Mouse (Mus musculus) embryonic facial prominence, embryonic 11.5 days (tissue): ENCODE data around the gene 4930539E08Rik. TPM values are rescaled to one million over a fixed set of nuclear protein-coding genes. Genes with fewer than 3 reads are reported as not detected.

Experiments used
- ATAC-seq: fragments of 200-750 bp; cut with Nextera tagmentation; replicated peaks from 2 replicates; pipeline ENCODE4 v1.8.0; 2017; ENCODE audit warnings: low read depth; ENCODE audit not compliant: insufficient number of reproducible peaks, low FRiP score, low TSS enrichment
- DNase-seq: peaks from one replicate; pipeline ENCODE4 v3.0.0-alpha.2; 2015; ENCODE audit warnings: low spot score
- H3K27ac ChIP-seq: fragments of 300-500 bp; sonication (generic); replicated peaks from 2 replicates; pipeline ENCODE4 v1.5.1; 2014; ENCODE audit warnings: mild to moderate bottlenecking, low read depth, low read length, control low read depth
- H3K27me3 ChIP-seq: fragments of 300-500 bp; sonication (generic); 2 replicates; pipeline ENCODE4 v1.6.1; 2014; ENCODE audit warnings: mild to moderate bottlenecking, low read length, moderate library complexity, mixed read lengths; ENCODE audit not compliant: control insufficient read depth, insufficient read depth
- H3K36me3 ChIP-seq: fragments of 300-500 bp; sonication (generic); replicated peaks from 2 replicates; pipeline ENCODE4 v1.6.1; 2014; ENCODE audit warnings: low read depth, mild to moderate bottlenecking, low read length, moderate library complexity, mixed read lengths; ENCODE audit not compliant: control insufficient read depth, insufficient read depth
- H3K4me1 ChIP-seq: fragments of 300-500 bp; sonication (generic); 2 replicates; pipeline ENCODE4 v1.6.1; 2014; ENCODE audit warnings: low read length, mixed read lengths; ENCODE audit not compliant: control insufficient read depth, insufficient read depth
- H3K4me2 ChIP-seq: fragments of 300-500 bp; sonication (generic); 2 replicates; pipeline ENCODE4 v1.6.1; 2014; ENCODE audit warnings: low read depth, mild to moderate bottlenecking, control low read depth, low read length, moderate library complexity
- H3K4me3 ChIP-seq: fragments of 300-500 bp; sonication (generic); 2 replicates; pipeline ENCODE4 v1.5.1; 2014; ENCODE audit warnings: low read depth, low read length, control low read depth
- H3K9ac ChIP-seq: fragments of 300-500 bp; sonication (generic); replicated peaks from 2 replicates; pipeline ENCODE4 v1.6.1; 2014; ENCODE audit warnings: mild to moderate bottlenecking, control low read depth, low read length
- H3K9me3 ChIP-seq: fragments of 300-500 bp; sonication (generic); replicated peaks from 2 replicates; pipeline ENCODE4 v1.6.1; 2016; ENCODE audit warnings: mild to moderate bottlenecking, low read length, inconsistent platforms, mixed read lengths; ENCODE audit not compliant: control insufficient read depth
- WGBS: fragments of 180-500 bp; shearing (Covaris S2); extraction: QIAGEN DNeasy Blood & Tissue Kit; methylation state at CpG from one replicate; pipeline ENCODE4 v1.1.7; 2014; 5-methylcytosine and 5-hydroxymethylcytosine counted together
- polyA plus RNA-seq: library from polyadenylated mRNA; unstranded; fragments of >200 nt; fragmentation: Nextera tagmentation; extraction: Ambion mirVana; gene quantifications from 2 replicates; pipeline ENCODE4 v1.2.1, GENCODE M21; 2014

Gene 4930539E08Rik
- polyA plus RNA-seq, 1 experiment from 2014 or later = 0.13 TPM

DNA sequence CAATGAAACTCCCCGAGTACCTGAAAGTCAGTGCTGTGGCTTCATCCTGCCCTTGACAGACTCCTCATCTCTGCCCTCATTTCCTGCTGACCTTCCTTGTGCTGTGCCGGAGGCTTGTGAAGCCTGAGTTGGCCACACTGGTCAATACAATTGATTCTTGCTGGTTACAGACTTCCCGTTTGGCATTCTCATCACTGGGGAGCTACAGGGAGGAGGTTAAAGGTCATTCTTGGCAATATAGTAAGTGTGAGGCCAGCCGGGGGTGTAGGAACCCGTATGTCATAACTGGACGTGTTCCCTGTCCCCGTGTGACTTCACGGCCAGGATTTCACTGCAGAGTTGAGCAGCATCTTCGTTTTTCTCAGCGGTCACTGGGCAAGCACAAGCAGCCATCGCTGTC is 43.3 kb downstream of the 4930539E08Rik start:
- no peak overlapping the region for H3K4me3 ChIP-seq
- no peaks in the 10 kb centered on the region for H3K27me3 ChIP-seq
- H3K36me3 ChIP-seq = no peaks in the 10 kb centered on the region
- no peak overlapping the region for H3K9ac ChIP-seq
- WGBS = 78% methylated on average over 11 of the region's 11 CpGs
- no peaks in the 10 kb centered on the region for H3K4me1 ChIP-seq
- no peak overlapping the region for H3K4me2 ChIP-seq
- H3K27ac ChIP-seq = no peak overlapping the region
- H3K9me3 ChIP-seq = no peaks in the 10 kb centered on the region
- DNase-seq = no peak
- no peak for ATAC-seq

- Histone ChIP-seq H3K9me3 (no peaks in the 10 kb centered on the region), H3K36me3 (no peaks in the 10 kb centered on the region), H3K4me1 (no peaks in the 10 kb centered on the region), H3K4me3 (no peak overlapping the region), H3K4me2 (no peak overlapping the region), H3K27ac (no peak overlapping the region), H3K9ac (no peak overlapping the region), H3K27me3 (no peaks in the 10 kb centered on the region)
- WGBS = 74% methylated on average over 5 of the region's 5 CpGs
- no peak for DNase-seq
- ATAC-seq = no peak
Observed at GRCm38 (mm10) chr17:28870435-28870834, 44.7 kb downstream of the 4930539E08Rik start.

DNA sequence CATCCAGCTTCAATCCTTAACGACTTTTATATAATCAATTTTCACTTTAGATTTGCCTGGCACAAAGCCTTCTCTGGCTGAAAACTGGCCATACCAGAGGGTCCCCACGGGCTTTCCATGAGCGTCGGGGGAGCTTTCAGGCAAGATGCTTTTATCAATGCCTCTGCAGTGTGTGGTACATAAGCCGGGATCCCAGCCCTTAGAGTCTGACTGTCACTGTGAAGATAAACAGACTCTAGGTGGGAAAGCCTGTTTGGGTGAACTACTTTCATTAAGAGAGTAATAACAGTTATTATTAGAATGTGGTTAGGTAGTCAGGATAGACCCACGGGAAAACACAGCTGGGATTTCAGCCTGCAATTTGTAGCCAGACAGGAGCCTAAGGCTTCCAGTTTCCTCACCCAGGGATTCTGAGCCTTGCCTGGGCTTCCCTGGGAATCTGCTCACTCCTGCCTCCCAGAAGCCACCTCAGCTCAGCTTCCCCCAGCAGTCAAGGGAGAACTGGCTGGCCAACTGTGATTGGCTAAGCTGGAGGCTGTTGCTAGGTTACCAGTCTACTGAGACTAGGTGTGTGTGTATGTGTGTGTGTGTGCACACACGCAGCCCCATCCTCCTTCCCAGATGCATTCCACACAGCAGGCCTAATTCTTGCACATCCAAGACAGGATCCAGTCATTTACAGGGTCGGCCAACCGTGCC is 45.6 kb downstream of the 4930539E08Rik start:
- 0 out of 2 replicates have a peak, but pooled peaks have one; percentile 23 for ATAC-seq

DNA sequence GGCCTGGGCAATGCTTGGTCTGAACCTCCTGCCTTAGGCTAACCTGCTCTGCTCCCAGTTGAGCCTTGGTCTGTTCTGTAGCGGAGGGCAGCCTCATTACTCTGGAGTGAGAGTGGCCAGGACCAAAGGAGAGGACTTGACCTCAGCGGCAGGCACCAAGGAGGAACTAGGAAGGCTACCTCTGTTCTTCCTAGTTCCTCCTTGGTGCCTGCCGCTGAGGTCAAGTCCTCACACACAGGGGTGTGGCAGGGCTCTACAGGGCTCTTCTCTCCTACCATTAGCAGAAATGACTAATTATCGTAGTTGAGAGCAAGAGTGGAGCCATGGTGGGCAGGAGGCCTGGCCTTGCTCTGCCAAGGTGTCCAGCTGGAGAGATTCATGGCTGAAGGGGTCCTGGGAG is 47.7 kb downstream of the 4930539E08Rik start:
- no peak for DNase-seq
- Histone ChIP-seq H3K27me3 (no peaks in the 10 kb centered on the region), H3K36me3 (no peaks in the 10 kb centered on the region), H3K9ac (no peak overlapping the region), H3K9me3 (no peaks in the 10 kb centered on the region), H3K4me3 (no peak overlapping the region), H3K4me2 (no peak overlapping the region), H3K27ac (no peak overlapping the region), H3K4me1 (no peaks in the 10 kb centered on the region)
- ATAC-seq = no peak
- 90% methylated on average over 4 of the region's 4 CpGs for WGBS

More for the DNA sequence above, 45.6 kb downstream of the 4930539E08Rik start:
- peak; percentile 28 for DNase-seq
- H3K9me3 ChIP-seq = no peaks in the 10 kb centered on the region
- H3K27ac ChIP-seq = no peak overlapping the region
- H3K4me2 ChIP-seq = no peak overlapping the region
- H3K4me3 ChIP-seq = no peak overlapping the region
- H3K4me1 ChIP-seq = no peaks in the 10 kb centered on the region
- no peak overlapping the region for H3K9ac ChIP-seq
- 67% methylated on average over 9 of the region's 9 CpGs for WGBS
- no peaks in the 10 kb centered on the region for H3K27me3 ChIP-seq
- no peaks in the 10 kb centered on the region for H3K36me3 ChIP-seq

GRCm38 (mm10) chr17:28866921-28867320 is 48.2 kb downstream of the 4930539E08Rik start:
- Histone ChIP-seq H3K9me3 (no peaks in the 10 kb centered on the region), H3K4me1 (no peaks in the 10 kb centered on the region), H3K4me3 (no peak overlapping the region), H3K36me3 (no peaks in the 10 kb centered on the region), H3K4me2 (no peak overlapping the region), H3K9ac (no peak overlapping the region), H3K27ac (no peak overlapping the region), H3K27me3 (no peaks in the 10 kb centered on the region)
- no peak for DNase-seq
- ATAC-seq = no peak

DNA sequence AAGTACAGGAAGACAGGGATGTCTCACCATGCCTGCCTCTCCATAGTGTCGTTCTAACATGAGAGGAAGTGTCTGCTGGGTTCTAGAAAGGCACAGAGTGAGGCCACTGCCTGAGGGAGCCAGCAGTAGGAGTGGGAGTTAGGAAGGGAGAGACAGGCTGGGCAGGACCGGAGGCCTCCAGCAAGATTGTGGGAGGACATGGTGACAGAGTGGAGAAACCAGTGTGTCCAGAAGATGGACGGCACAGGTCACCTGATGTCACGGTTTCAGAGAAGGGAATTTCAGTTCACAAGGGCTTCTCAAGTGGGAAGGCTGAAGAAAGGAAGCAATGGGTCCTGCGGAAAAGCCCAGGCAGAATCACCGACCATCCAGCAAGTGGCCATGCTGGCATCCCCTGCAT is 50.7 kb downstream of the 4930539E08Rik start:
- ATAC-seq = no peak
- WGBS = 78% methylated on average over 6 of the region's 6 CpGs
- no peak overlapping the region for H3K9ac ChIP-seq

DNA sequence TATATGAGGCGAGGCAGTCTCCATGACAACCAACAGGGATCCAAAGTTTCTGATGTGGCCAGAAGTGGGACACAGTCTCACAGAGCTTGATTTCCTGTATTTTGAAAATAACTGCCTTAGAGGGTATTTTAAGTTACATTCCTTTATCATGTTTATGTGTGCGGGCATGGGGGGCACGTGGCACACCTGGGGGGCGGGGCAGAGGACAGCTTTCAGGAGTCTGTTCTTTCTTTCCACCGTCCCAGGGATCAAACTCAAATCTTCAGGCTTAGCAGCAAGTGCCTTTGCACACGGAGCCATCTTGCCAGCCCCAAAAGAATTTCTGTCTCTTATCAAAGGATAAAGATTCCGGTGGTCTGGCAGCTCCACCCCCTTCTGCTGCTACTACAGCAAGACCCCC is 51.2 kb downstream of the 4930539E08Rik start:
- no peak for ATAC-seq
- Histone ChIP-seq H3K27me3 (no peaks in the 10 kb centered on the region), H3K9ac (no peak overlapping the region), H3K4me2 (no peak overlapping the region), H3K9me3 (no peaks in the 10 kb centered on the region), H3K27ac (no peak overlapping the region), H3K4me1 (no peaks in the 10 kb centered on the region), H3K4me3 (no peak overlapping the region), H3K36me3 (no peaks in the 10 kb centered on the region)
- WGBS = 76% methylated on average over 7 of the region's 7 CpGs
- no peak for DNase-seq

More for the DNA sequence above, 50.7 kb downstream of the 4930539E08Rik start:
- H3K27me3 ChIP-seq = no peaks in the 10 kb centered on the region
- no peak for DNase-seq
- H3K4me2 ChIP-seq = no peak overlapping the region
- no peaks in the 10 kb centered on the region for H3K4me1 ChIP-seq
- H3K4me3 ChIP-seq = no peak overlapping the region
- H3K27ac ChIP-seq = no peak overlapping the region
- H3K36me3 ChIP-seq = no peaks in the 10 kb centered on the region
- H3K9me3 ChIP-seq = no peaks in the 10 kb centered on the region

- Histone ChIP-seq H3K4me2 (no peak within 1 kb of the TSS), H3K9ac (no peak within 1 kb of the TSS)
- WGBS = 39% methylated on average over 12 of the region's 12 CpGs
Observed at GRCm38 (mm10) chr17:28858205-28858604, 56.9 kb downstream of the 4930539E08Rik start, which contains the start of gene Pnpla1. Gene Pnpla1 (plus strand): TSS chr17:28858411.

More at GRCm38 (mm10) chr17:28858205-28858604, 56.9 kb downstream of the 4930539E08Rik start, which contains the start of gene Pnpla1:
- DNase-seq (peak; percentile 24), ATAC-seq (no peak)
- Histone ChIP-seq H3K9me3 (no peaks in the 10 kb centered on the region), H3K4me1 (no peaks in the 10 kb centered on the region), H3K36me3 (no peaks in the 10 kb centered on the region), H3K27me3 (no peaks in the 10 kb centered on the region), H3K4me3 (no peak within 1 kb of the TSS), H3K27ac (no peak within 1 kb of the TSS)
